Mouse (Mus musculus): ENCODE data around the gene Ube2c. TPM values are rescaled to one million over a fixed set of nuclear protein-coding genes. Genes with fewer than 3 reads are reported as not detected.
"Not testable (repeated sequence)": the region's sequence is repeated elsewhere in the genome, so short reads cannot be mapped to it uniquely, and the experiment has no call there.

Gene Ube2c
- total RNA-seq, 2 experiments from 2014 or later = 2.4 to 2.9 TPM

DNA sequence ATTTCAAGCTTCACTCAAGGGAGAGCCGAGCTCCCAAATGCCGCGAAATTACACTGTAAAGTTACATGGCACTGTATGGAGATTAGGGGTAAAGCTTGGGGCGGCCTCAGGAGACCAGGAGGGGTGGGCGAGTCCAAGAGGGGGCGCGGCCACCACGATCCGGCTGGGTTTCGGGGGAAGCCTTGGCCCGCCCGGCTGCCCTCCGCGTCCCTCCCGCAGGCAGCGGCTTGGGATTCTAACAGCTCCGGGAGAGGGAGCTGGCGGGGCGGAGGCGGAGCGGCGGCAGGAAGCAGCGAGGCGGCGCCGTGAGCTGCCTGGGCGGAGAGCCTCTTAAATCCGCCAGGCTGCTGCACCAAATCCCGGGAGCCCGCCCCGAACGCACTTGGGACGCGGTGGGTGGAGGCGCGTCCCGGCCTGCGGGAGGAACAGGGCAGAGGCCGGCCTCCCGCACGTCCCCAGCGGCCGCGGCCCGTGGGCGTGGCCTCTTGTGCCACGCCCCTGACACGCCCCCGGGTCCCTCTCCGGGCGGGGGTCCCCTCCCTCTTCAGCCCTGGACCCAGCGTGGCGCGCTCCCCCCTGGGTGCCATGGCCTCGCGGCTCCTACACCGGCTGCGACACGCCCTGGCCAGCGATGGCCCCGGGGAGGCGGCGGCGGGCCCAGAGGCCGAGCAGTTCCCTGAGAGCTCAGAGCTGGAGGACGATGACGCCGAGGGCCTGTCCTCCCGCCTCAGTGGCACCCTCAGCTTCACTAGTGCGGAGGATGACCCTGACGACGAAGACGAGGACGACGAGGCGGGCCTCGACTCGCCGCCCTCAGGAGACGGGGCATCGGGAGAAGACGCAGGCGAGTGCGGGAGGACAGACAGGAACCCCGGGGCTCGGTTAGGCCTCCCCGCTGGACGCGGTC is 16.0 kb downstream of the Ube2c start, which contains the start of gene Snx21:
Gene Snx21 (plus strand): TSS at position 343 of the 907 bp plus-strand sequence.
- DNase-seq (ENCODE audit: low spot score) = peak; percentile 92
- intact Hi-C loops (cut with DNase I) = no loop called here

DNA sequence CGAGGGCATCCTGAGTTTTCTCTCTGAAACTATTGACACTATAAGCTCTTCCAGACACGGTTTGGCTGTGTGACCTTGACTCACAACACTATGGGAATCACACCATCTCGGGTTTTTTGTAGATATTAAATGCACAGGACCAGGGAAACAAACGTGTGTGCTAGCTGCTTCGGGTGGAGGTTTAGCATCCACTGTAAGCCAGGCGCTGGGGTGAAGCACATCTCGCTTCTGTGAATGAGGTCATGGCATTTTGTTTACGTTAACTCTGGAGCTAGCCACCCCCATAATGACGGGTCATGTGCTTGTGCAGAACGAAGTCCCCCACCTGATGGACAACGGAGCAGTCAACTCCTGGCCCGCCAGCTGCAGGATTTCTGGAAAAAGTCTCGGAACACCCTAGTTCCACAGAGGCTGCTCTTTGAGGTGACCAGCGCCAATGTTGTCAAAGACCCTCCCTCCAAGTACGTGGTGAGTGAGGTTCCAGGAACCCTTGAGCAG is 16.7 kb downstream of the Ube2c start:
- DNase-seq (ENCODE audit: low spot score) = no peak
- intact Hi-C loops (cut with DNase I) = no loop called here

DNA sequence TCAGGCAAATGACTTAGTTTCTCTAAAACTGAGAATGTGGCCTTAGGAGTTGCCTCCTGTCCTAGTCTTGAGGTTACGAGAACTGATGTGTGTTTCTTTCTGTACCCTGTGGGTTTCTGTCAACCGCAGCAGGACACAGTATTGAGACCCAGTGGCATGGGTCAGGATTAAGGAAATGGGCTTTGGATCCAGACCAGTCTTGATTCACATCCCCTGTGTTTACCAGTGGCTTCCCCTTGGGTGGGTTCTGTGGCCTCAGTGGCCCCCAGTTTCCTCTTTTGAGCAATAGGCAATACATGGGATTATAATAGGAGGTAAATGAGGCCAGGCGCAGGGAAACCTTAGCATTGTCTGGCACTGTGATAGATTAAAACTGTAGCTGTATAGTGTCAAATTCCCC is 17.3 kb downstream of the Ube2c start:
- intact Hi-C loops (cut with DNase I) = no loop called here
- DNase-seq (ENCODE audit: low spot score) = no peak

DNA sequence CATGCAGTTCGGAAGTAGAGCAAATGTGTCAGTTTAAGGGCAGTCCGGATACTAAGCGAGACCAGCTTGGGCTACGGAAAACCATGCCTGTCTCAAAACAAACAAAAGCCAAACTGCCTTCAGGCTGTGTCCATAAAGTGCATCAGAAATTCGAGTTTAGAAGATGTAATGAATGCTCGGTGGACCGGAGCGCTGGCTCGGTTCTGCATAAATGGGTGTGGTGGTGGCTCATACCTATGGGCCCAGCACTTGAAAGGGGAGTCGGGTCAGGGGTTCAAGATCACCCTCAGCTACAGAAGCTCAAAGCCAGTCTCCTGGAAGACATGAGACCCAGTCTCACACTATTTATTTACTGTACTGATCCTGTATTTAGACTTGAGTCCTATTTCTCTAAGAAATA is 18.1 kb downstream of the Ube2c start:
- intact Hi-C loops (cut with DNase I) = no loop called here
- no peak for DNase-seq (ENCODE audit: low spot score)

DNA sequence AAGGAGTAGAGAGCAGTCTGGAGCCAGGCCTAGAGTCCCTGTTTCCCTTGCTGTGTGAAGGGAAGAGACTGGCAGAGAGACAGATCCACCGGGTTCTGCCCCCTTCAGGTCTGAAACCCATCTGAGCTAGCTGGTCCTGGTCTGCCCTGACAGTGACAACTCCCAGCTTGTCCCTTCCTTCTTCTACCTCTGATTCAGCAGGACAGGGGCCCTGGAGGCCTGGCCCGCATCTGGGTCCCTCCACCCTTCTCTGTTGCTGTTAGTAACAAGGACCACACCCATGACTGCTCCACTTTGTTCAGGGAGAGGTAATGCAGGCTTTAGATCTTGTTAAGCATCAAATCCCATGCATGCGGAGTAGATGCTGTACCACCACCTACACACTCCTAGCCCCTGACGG is 18.7 kb downstream of the Ube2c start:
- intact Hi-C loops (cut with DNase I) = no loop called here
- no peak for DNase-seq (ENCODE audit: low spot score)

DNA sequence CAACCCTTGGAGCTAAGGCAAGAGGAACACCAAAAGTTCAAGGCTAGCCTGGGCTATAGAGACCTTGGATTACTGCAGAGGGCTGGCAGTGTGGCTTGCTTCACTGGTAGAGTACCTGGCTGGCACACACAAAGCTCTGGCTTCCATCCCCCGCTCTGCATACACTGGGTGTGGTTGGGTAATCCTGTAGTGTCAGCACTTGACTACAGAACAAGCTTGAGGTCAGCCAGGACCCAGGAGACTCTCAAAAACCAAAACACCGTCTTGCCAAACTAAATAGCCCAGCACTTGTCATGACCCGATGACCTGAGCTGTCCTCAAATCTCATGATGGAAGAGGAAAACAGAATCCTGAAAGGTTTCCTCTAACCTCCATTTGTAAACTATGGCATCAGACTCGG is 20.8 kb downstream of the Ube2c start:
- no peak for DNase-seq (ENCODE audit: low spot score)
- intact Hi-C loops (cut with DNase I) = loop anchor here (5.0 kb wide), 1 partner anchor 113 kb away; no protein-coding TSS in a partner anchor

DNA sequence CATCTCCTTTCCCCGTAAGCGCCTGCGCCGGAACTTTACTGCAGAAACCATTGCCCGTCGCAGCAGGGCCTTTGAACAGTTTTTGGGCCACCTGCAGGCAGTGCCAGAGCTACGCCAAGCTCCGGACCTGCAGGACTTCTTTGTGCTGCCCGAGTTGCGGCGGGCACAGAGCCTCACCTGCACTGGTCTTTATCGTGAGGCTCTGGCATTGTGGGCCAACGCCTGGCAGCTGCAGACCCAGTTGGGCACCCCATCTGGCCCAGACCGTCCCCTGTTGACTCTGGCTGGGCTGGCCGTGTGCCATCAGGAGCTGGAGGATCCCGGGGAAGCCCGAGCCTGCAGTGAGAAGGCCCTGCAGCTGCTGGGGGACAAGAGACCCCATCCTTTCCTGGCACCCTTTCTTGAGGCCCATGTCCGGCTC is 22.2 kb downstream of the Ube2c start:
- no peak for DNase-seq (ENCODE audit: low spot score)
- intact Hi-C loops (cut with DNase I) = loop anchor here (5.0 kb wide), 1 partner anchor 115 kb away; no protein-coding TSS in a partner anchor

DNA sequence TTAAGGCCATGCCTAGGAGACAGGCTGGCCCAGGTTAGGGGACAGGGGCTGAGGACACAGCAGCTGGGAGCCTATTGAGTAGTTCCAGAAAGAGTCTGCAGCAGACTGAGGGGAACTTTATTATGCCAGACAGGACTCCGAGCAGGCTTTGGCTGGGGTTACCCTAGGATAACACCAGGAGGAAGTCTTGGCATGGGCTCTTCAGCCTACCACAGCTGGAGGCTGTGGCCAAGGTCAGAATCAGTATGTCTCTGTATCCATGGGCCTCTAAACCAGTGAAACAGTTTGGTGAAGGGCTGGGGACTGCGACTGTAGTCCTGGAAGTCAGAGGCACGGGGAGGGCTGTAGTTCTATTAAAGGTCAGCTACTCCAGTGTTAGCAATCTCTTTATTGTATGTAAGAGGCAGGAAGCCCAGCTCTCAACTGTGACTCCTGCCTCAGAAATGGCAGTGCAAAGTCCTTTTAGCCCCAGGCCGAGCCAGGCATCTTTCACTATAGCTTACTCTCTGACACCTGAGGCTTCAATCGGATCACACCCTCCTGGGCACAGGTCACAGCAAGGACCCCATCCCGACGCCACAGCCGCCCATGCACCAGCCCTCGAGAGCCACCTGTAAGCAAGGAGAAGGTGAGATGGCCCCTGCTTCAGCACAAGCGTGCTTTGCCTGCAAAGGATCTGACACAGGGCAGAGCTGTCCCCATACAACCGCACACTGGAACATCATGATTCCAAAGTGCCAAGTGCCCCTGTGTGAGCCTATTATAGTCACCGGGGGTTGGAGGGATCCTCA is 22.9 kb downstream of the Ube2c start:
- intact Hi-C loops (cut with DNase I) = loop anchor here (5.0 kb wide), 1 partner anchor 115 kb away; no protein-coding TSS in a partner anchor
- no peak for DNase-seq (ENCODE audit: low spot score)

DNA sequence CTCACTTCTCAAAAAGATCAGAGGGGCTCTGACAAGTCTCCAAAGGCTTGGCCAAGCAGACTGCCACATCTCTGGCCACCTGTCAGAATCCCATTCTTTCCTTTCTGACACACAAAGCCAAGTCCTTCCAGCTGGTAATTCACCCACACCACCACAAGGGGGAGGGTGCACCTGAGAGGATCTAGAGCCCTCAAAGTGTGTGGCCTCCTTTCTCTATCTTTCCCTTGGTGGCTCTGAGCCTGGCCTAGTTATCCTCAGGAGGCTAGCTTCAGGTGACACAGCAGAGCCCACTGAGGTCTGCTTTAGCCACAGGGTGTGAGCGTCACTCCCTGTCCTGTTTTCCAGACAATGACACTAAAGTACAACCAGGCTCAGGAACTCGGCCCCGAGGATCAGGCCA is 23.5 kb downstream of the Ube2c start:
- intact Hi-C loops (cut with DNase I) = loop anchor here (5.0 kb wide), 1 partner anchor 116 kb away; no protein-coding TSS in a partner anchor
- DNase-seq (ENCODE audit: low spot score) = no peak

DNA sequence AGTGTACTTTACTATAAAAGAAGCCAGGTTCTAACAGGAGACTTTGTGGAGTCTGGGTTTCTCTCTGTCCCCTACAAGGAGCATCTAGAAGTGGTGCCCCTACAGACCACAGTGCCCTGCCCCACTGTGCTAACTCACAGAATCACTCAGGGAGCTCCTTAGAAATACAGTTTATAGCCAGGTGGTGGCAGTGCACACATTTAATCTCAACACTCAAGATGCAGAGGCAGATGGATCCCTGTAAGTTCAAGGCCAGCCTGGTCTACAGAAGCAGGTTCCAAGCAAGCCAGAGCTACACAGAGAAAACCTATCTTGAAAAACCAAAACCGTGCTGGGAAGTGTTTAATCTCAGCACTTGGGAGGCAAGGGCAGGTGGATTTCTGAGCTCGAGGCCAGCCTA is 24.1 kb downstream of the Ube2c start:
- intact Hi-C loops (cut with DNase I) = loop anchor here (5.0 kb wide), 1 partner anchor 116 kb away; no protein-coding TSS in a partner anchor

DNA sequence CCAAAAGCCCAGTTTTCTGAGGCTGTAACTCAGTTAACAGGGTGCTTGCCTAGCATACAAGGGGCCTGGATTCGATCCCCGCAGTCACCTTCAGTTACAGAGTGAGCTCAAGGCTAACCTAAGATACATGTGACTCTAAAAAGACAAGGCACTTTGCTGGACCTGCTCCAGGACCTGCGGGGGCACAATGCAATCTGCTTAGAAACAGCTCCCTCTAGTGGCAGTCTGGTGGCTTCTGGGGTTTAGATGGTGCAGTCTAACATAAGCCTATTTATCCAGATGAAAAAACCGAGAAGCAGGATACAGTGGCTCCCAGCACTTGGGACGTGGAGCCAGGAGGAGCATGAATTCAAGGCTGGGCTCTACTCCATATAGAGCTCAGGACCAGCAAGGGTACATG is 24.6 kb downstream of the Ube2c start:
- intact Hi-C loops (cut with DNase I) = loop anchor here (5.0 kb wide), 1 partner anchor 117 kb away; no protein-coding TSS in a partner anchor
- DNase-seq (ENCODE audit: low spot score) = peak; percentile 47

More for the DNA sequence above, 24.1 kb downstream of the Ube2c start:
- no peak for DNase-seq (ENCODE audit: low spot score)

DNA sequence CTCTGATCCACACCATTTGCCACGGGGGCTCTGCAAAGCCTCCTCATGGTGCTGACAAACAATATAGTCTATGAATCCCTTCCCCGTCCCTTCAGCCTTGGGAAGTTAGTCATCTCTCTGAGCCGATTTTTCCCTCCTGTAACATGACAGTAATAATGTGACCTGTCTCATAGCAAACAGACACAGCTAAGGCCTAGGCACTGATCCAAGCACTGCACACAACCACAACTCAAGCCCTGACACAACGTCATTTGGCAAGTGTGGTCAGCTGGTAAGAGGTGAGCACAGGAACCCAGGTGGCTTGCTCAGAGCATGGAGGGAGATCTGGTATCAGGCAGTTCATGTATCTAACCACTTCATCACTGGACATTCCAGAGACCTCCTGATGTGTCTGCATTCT is 26.2 kb downstream of the Ube2c start:
- no peak for DNase-seq (ENCODE audit: low spot score)
- intact Hi-C loops (cut with DNase I) = no loop called here

DNA sequence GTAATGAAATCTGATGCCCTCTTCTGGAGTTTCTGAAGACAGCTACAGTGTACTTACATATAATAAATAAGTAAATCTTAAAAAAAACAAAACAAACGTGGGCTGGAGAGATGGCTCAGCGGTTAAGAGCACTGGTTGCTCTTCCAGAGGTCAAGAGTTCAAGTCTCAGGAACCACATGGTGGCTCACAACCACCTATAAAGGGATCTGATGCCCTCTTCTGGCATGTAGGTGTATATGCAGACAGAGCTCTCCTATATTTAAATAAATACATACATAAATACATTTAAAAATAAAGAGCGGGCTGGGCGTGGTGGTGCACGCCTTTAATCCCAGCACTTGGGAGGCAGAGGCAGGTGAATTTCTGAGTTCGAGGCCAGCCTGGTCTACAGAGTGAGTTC is 28.9 kb downstream of the Ube2c start:
- intact Hi-C loops (cut with DNase I); DNase-seq (ENCODE audit: low spot score): not testable (repeated sequence)

DNA sequence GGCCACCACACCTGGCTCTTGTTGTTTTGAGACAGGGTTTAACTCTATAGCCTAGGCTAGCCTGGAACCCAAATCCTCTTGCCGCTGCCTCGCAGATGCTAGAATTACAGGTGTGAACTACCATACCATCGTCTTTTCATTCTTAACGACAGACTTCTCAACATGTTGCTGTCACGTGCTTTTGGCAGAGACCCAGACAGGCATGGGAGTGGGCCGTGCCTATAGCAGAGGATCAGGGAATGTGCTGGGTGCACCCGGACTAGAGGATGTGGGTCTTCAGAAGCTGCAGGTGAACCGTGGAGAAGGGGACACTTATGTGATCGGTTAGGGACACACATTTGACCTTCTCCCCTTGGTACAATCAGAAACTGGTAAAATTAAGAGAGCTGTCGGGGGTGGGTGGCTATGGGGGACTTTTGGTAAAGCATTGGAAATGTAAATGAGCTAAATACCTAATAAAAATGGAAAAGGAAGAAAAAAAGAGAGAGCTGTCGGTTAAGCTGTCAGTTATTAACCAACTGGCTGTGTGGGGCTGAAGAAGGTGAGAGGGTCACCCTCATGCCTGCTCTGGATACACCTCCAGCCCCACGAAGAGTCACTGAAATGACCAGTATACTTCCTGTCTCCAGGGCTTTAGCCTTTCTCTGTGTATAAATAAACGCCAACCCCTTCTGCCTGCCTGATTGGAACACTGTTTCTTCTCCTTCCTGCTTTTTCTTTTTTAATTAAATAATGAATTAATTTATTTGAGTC is 30.7 kb downstream of the Ube2c start:
- DNase-seq (ENCODE audit: low spot score) = no peak
- intact Hi-C loops (cut with DNase I) = loop anchor here (5.0 kb wide), 1 partner anchor 208 kb away; the partner anchor contains the start of gene Eppin

DNA sequence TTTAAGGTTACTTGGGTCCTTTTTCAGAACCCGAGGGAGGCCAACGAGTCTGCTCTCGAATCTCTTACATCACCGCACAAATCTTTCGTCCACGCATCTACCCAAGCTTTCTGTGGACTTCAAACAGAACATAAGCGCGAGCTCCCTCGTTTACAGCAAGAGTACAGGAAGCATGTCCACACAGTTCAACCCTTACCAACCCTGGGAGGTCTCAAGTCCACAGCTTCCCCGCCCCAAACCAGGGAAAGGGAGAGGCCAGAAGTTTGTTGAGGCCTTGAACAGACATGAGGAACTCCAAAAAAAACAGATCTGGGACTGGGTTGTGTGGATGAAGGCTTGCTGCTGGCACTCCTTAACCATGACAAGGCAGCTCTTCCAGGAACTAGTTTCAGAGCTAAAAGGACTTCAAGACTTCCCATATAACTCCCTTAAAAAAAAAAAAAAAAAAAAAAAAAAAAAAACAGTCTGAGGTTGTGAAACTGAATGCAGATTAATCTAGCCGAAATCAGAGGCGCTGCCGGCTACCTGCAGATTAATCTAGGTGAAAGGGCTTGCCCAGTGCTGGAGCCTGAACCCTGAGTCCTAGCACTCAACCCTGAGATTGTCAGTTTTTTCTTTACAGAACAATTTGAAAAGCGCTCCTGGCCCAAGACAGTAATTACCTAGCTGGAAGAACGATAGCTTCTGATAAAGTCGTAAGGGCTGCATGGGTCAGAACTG is 33.7 kb downstream of the Ube2c start:
- no peak for DNase-seq (ENCODE audit: low spot score)
- intact Hi-C loops (cut with DNase I) = loop anchor here (5.0 kb wide), 1 partner anchor 211 kb away; the partner anchor contains the start of gene Eppin

DNA sequence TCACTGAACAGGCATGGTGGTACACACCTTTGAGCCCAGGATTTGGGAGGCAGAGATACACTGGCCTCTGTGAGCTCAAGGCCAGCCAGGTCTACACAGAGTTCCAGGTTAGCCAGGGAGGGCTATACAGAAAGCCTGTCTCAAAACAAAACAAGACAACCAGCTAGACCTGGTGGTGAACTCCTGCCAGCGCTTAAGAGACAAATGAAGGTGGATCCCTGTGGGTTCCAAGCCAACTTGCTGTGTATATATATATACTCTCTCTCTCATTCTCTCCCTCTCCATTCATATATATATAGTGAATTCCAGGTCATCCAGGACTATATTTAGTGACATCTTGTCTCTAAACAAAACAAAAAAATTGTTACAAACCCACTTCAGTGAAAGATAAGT is 34.2 kb downstream of the Ube2c start:
- no peak for DNase-seq (ENCODE audit: low spot score)
- intact Hi-C loops (cut with DNase I) = loop anchor here (5.0 kb wide), 1 partner anchor 212 kb away; the partner anchor contains the start of gene Eppin

DNA sequence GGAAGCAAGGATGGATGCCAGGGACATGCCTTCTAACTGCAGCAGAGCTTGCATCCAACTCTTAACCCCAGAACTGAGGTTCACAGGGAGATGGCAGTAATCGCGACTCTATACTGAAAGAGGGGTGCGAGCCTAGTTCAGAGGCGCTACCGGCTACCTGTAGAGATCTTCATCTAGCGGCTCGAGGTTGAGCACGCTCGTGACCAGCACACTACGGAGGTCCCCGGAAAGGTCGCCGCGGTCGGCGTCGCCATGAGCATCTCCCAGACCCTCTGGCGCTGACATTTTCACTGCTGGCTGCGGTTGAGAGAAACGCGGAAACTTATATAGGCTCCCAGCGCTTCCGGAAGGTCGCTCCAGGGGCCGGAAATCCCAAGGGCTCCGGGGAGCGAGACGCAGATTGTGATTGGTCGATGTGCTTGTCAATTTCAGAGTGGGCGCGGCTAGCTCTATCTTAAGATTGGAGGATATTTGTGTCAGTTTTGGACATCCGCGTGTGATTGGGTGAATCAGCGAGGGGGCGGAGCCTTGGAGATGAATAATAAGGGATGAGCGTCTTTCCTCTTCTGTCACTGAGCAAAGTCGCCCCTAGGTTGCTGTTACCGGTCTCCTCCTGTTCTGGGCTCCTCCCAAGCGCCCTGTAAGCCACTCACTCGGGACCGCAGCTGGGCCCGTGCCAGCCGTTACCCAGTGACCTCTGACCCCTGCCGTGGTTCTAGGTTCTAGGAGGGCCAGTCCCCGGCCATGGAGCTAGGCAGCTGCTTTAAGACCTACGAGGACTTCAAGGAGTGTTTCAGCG is 35.0 kb downstream of the Ube2c start, which contains the start of the genes Acot8 and Zswim3:
Gene Acot8 (minus strand): TSS at position 350 of the 799 bp plus-strand sequence.
Gene Zswim3 (plus strand): TSS at position 566 of the 799 bp plus-strand sequence.
- DNase-seq (ENCODE audit: low spot score) = peak; percentile 96
- intact Hi-C loops (cut with DNase I) = loop anchor here (5.0 kb wide), 1 partner anchor 212 kb away; the partner anchor contains the start of gene Eppin

DNA sequence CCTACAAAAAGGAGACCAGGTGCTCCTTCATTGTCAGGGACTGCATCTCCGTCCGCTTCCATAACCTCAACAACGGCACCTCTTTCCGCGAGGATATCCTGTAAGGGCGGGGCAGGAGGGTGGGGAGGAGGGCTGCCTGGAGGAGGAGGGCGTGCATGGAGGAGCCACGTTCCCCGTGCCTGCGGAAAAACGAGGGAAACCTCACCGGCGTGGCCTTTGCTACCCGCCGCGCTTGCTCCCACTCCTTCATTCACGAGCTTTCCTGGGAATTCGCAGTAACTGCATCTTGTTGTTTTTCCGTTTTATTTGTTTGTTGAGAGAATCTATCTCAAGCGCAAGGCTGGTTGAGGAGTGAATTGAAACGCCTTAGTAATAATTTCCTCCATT is 35.6 kb downstream of the Ube2c start:
- DNase-seq (ENCODE audit: low spot score) = no peak
- intact Hi-C loops (cut with DNase I) = no loop called here
